Mouse (Mus musculus) megakaryocyte, embryonic 14.5 days (primary cell): ENCODE measurements around the gene Ap1b1.

Source experiments
- FLI1 ChIP-seq: IDR thresholded peaks from 2 replicates; pipeline ENCODE4 v1.6.1; 2012; ENCODE audit warnings: low read length, inconsistent platforms, mixed read lengths
- GATA1 ChIP-seq: IDR thresholded peaks from 3 replicates; pipeline ENCODE4 v1.6.1; 2012; ENCODE audit warnings: mixed read lengths, low read length, inconsistent platforms, borderline replicate concordance

DNA sequence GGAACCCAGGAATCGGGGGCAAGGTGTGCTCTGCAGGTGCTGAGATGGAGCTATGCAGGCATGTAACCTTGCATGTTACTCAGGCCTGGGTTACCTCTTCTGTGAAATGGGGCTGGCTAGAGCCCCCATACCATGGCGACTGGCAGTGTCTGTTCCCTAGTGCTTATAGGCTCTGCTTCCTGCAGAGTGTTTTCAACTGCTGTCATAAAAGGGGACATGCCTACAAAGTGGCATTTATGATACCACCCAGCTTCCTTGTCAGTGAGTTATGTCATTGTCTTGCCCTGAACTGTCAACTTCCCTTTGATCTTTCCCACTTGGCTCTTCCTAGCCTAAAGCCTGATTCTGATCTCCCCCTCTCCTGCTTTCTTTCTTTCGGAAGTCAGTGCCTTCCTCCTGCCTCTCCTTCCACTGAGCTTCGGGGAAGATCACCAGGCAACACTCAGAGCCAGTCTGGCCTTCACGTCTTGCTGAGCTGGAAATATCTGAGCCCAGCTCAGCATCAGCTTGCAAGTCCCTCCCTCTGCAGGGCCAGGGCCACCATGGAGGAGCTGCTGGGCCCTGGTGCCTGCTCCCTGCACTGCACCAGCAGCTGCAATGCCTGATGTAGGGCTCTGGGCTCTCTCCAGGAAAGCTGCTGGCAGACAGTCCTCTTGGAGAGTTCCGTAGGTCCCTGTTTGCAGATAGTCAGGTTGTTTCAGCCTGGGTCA lies 23.4 kb upstream of the Ap1b1 start:
- TF ChIP-seq GATA1, result no peak
- TF ChIP-seq FLI1, result no peak
